Mouse (Mus musculus): ENCODE measurements around the gene Sufu. TPM values are rescaled to one million over a fixed set of nuclear protein-coding genes. Genes with fewer than 3 reads are reported as not detected.

Gene Sufu
- total RNA-seq, 2 experiments from 2014 or later: 9.0 to 20.9 TPM

GRCm38 (mm10) chr19:46422384-46423338, 26.0 kb downstream of the Sufu start:
- ATAC-seq (replicated peaks; ENCODE audit: poor library complexity, severe bottlenecking): no peak

GRCm38 (mm10) chr19:46425266-46425665, 28.6 kb downstream of the Sufu start:
- no peak for ATAC-seq (replicated peaks; ENCODE audit: poor library complexity, severe bottlenecking)

GRCm38 (mm10) chr19:46426488-46426887, 29.8 kb downstream of the Sufu start:
- no peak for ATAC-seq (replicated peaks; ENCODE audit: poor library complexity, severe bottlenecking)

- no peak for ATAC-seq (replicated peaks; ENCODE audit: poor library complexity, severe bottlenecking)
These were observed 32.6 kb downstream of the Sufu start for GRCm38 (mm10) chr19:46429250-46429649.

- ATAC-seq (replicated peaks; ENCODE audit: poor library complexity, severe bottlenecking): no peak
These were observed 37.0 kb downstream of the Sufu start for GRCm38 (mm10) chr19:46433712-46434111.

GRCm38 (mm10) chr19:46434148-46434547, 37.5 kb downstream of the Sufu start:
- no peak for ATAC-seq (replicated peaks; ENCODE audit: poor library complexity, severe bottlenecking)

GRCm38 (mm10) chr19:46434591-46434990, 37.9 kb downstream of the Sufu start:
- ATAC-seq (replicated peaks; ENCODE audit: poor library complexity, severe bottlenecking): no peak

- ATAC-seq (replicated peaks; ENCODE audit: poor library complexity, severe bottlenecking): no peak
These were observed 38.8 kb downstream of the Sufu start for GRCm38 (mm10) chr19:46435492-46435891.

- no peak for ATAC-seq (replicated peaks; ENCODE audit: poor library complexity, severe bottlenecking)
These were observed 46.8 kb downstream of the Sufu start for GRCm38 (mm10) chr19:46443509-46443908.

GRCm38 (mm10) chr19:46444209-46444608, 47.5 kb downstream of the Sufu start:
- peak; percentile 93 for ATAC-seq (replicated peaks; ENCODE audit: poor library complexity, severe bottlenecking)

- no peak for ATAC-seq (replicated peaks; ENCODE audit: poor library complexity, severe bottlenecking)
These were observed 48.9 kb downstream of the Sufu start for GRCm38 (mm10) chr19:46445641-46446040.

GRCm38 (mm10) chr19:46446436-46447020, 49.8 kb downstream of the Sufu start:
- no peak for ATAC-seq (replicated peaks; ENCODE audit: poor library complexity, severe bottlenecking)

- ATAC-seq (replicated peaks; ENCODE audit: poor library complexity, severe bottlenecking): no peak
These were observed 50.4 kb downstream of the Sufu start for GRCm38 (mm10) chr19:46447110-46447509.

- no peak for ATAC-seq (replicated peaks; ENCODE audit: poor library complexity, severe bottlenecking)
These were observed 51.2 kb downstream of the Sufu start for GRCm38 (mm10) chr19:46447911-46448310.

- ATAC-seq (replicated peaks; ENCODE audit: poor library complexity, severe bottlenecking): no peak
These were observed 52.7 kb downstream of the Sufu start for GRCm38 (mm10) chr19:46449261-46450005.

- ATAC-seq (replicated peaks; ENCODE audit: poor library complexity, severe bottlenecking): peak; percentile 65
These were observed 55.5 kb downstream of the Sufu start for GRCm38 (mm10) chr19:46452052-46452827.

GRCm38 (mm10) chr19:46452916-46453315, 56.2 kb downstream of the Sufu start:
- ATAC-seq (replicated peaks; ENCODE audit: poor library complexity, severe bottlenecking): no peak

GRCm38 (mm10) chr19:46454126-46454880, 57.6 kb downstream of the Sufu start:
- no peak for ATAC-seq (replicated peaks; ENCODE audit: poor library complexity, severe bottlenecking)

- peak; percentile 49 for ATAC-seq (replicated peaks; ENCODE audit: poor library complexity, severe bottlenecking)
These were observed 58.3 kb downstream of the Sufu start for GRCm38 (mm10) chr19:46455032-46455431.

All from granulocyte monocyte progenitor cell, adult 5-6 weeks (primary cell).